Mouse (Mus musculus): Measurements from ENCODE around the gene Hspa12a. TPM values are rescaled to one million over a fixed set of nuclear protein-coding genes. Genes with fewer than 3 reads are reported as not detected.

Gene Hspa12a
- polyA plus RNA-seq, 1 experiment from 2014 or later: 5.1 TPM

GRCm38 (mm10) chr19:58861174-58861760 lies 82.2 kb downstream of the Hspa12a start:
- 20% methylated on average over 11 of the region's 12 CpGs for WGBS
- Histone ChIP-seq H3K36me3 (replicated peaks; ENCODE audit: control insufficient read depth, insufficient read depth, low read depth, low read length) (no peaks in the 10 kb centered on the region), H3K4me1 (ENCODE audit: control insufficient read depth, insufficient read depth, low read length) (peaks cover 5% of the 10 kb centered on the region; the same call in 1 of the 2 replicates), H3K27me3 (ENCODE audit: control insufficient read depth, insufficient read depth, low read length) (0 out of 2 replicates have a peak, but pooled peaks cover 4% of the 10 kb centered on the region), H3K4me3 (ENCODE audit: low read depth, low read length) (peak overlapping the region; percentile 51), H3K9ac (replicated peaks; ENCODE audit: low read length) (no peak overlapping the region), H3K27ac (replicated peaks; ENCODE audit: low read depth, low read length) (no peak overlapping the region), H3K9me3 (replicated peaks; ENCODE audit: control insufficient read depth, low read length) (no peaks in the 10 kb centered on the region), H3K4me2 (ENCODE audit: low read depth, low read length) (peak overlapping the region; percentile 84)
- ATAC-seq (replicated peaks; ENCODE audit: insufficient number of reproducible peaks, low FRiP score, low TSS enrichment, low read depth) (no peak), DNase-seq (ENCODE audit: low spot score) (no peak)

DNA sequence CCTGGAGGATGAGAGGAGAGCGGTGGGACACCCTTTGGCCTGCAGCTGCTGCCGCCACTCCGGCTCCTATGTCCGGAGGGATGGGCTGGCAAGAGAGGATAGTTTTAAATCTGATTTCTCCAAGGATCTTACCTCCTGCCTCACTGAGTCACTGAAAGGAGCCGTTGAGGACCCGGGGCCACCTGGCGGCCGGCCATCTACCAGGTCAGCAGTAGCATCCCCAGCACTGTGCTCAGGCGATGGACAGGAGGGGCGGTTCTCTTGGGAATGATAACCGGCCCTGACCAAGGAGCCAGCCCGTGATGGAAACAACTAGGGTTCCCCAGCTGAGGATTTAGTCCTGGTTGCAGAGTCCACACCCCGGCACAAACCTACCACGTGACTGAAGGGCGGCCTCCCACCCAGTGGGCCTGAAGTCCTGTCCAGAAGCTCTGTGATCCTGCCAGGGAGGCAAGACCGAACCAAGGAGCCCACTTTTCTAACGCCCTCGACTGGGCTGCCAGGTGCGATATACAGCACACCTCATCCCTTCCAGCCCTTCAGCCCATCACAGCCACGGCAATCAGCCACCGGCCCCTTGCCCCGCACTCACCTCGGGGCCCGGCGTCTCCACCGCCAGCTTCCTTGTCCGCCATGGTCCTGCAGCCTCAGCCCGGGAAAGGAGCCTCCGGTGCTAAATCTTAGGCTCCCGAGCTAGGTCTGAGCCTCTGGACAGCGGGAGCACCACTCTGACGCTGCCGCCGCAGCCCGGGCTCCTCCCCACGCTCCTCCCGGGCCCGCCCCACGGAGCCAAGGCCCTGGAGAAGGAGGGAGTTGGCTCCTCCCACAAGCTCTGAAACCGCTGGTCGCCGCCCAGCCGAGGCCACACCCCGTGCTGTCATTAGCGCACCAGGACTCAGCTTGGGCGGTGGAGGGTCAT lies 82.9 kb downstream of the Hspa12a start:
- Histone ChIP-seq H3K36me3 (replicated peaks; ENCODE audit: control insufficient read depth, insufficient read depth, low read depth, low read length) (no peaks in the 10 kb centered on the region), H3K9ac (replicated peaks; ENCODE audit: low read length) (peak overlapping the region; percentile 49), H3K27ac (replicated peaks; ENCODE audit: low read depth, low read length) (no peak overlapping the region), H3K27me3 (ENCODE audit: control insufficient read depth, insufficient read depth, low read length) (0 out of 2 replicates have a peak, but pooled peaks cover 4% of the 10 kb centered on the region), H3K4me3 (ENCODE audit: low read depth, low read length) (peak overlapping the region; percentile 51), H3K9me3 (replicated peaks; ENCODE audit: control insufficient read depth, low read length) (no peaks in the 10 kb centered on the region), H3K4me2 (ENCODE audit: low read depth, low read length) (peak overlapping the region; percentile 84), H3K4me1 (ENCODE audit: control insufficient read depth, insufficient read depth, low read length) (peaks cover 5% of the 10 kb centered on the region; the same call in 1 of the 2 replicates)
- DNase-seq (ENCODE audit: low spot score) (peak; percentile 89), ATAC-seq (replicated peaks; ENCODE audit: insufficient number of reproducible peaks, low FRiP score, low TSS enrichment, low read depth) (peak; percentile 91)
- under 1% methylated on average over 46 of the region's 46 CpGs for WGBS

- H3K27me3 ChIP-seq (ENCODE audit: control insufficient read depth, insufficient read depth, low read length): 0 out of 2 replicates have a peak, but pooled peaks cover 4% of the 10 kb centered on the region
- WGBS: 2% methylated on average over 14 of the region's 14 CpGs
- H3K27ac ChIP-seq (replicated peaks; ENCODE audit: low read depth, low read length): no peak overlapping the region
- H3K4me3 ChIP-seq (ENCODE audit: low read depth, low read length): peak overlapping the region; percentile 51
- no peak for DNase-seq (ENCODE audit: low spot score)
- peak overlapping the region; percentile 20 for H3K9ac ChIP-seq (replicated peaks; ENCODE audit: low read length)
- no peaks in the 10 kb centered on the region for H3K9me3 ChIP-seq (replicated peaks; ENCODE audit: control insufficient read depth, low read length)
- H3K36me3 ChIP-seq (replicated peaks; ENCODE audit: control insufficient read depth, insufficient read depth, low read depth, low read length): no peaks in the 10 kb centered on the region
- peak overlapping the region; percentile 84 for H3K4me2 ChIP-seq (ENCODE audit: low read depth, low read length)
- peaks cover 5% of the 10 kb centered on the region; the same call in 1 of the 2 replicates for H3K4me1 ChIP-seq (ENCODE audit: control insufficient read depth, insufficient read depth, low read length)
- ATAC-seq (replicated peaks; ENCODE audit: insufficient number of reproducible peaks, low FRiP score, low TSS enrichment, low read depth): peak; percentile 7; the same call in 1 of the 2 replicates
Observed at GRCm38 (mm10) chr19:58859831-58860254, 83.6 kb downstream of the Hspa12a start.

DNA sequence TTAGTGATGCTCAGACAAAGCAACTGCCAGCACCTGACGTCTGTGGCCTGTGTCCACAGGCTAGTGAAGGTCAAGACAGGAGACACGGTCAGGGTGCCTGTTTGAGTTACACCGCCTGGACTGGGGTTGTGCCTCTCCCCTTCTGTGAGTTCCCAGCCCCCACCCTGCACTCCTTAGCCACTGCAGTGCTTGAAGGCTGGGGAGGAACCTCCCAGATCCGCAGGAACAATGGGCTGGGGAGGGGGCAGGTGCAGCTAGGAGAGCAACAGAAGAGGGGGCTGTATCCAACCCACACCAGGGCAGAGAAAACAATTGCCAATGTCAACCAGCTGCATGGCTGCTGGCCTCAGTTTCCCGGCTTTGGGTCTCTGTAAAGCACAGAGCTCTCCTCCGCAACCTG lies 84.1 kb downstream of the Hspa12a start:
- ATAC-seq (replicated peaks; ENCODE audit: insufficient number of reproducible peaks, low FRiP score, low TSS enrichment, low read depth) (no peak), DNase-seq (ENCODE audit: low spot score) (peak; percentile 5)
- Histone ChIP-seq H3K4me2 (ENCODE audit: low read depth, low read length) (peak overlapping the region; percentile 84), H3K9me3 (replicated peaks; ENCODE audit: control insufficient read depth, low read length) (no peaks in the 10 kb centered on the region), H3K9ac (replicated peaks; ENCODE audit: low read length) (no peak overlapping the region; the same call in 1 of the 2 replicates), H3K4me3 (ENCODE audit: low read depth, low read length) (peak overlapping the region; percentile 51; the same call in 1 of the 2 replicates), H3K4me1 (ENCODE audit: control insufficient read depth, insufficient read depth, low read length) (peaks cover 5% of the 10 kb centered on the region; the same call in 1 of the 2 replicates), H3K27ac (replicated peaks; ENCODE audit: low read depth, low read length) (no peak overlapping the region), H3K36me3 (replicated peaks; ENCODE audit: control insufficient read depth, insufficient read depth, low read depth, low read length) (no peaks in the 10 kb centered on the region), H3K27me3 (ENCODE audit: control insufficient read depth, insufficient read depth, low read length) (0 out of 2 replicates have a peak, but pooled peaks cover 4% of the 10 kb centered on the region)
- WGBS: 7% methylated on average over 6 of the region's 6 CpGs

- Histone ChIP-seq H3K4me3 (ENCODE audit: low read depth, low read length) (no peak overlapping the region), H3K4me2 (ENCODE audit: low read depth, low read length) (no peak overlapping the region), H3K27me3 (ENCODE audit: control insufficient read depth, insufficient read depth, low read length) (0 out of 2 replicates have a peak, but pooled peaks cover 4% of the 10 kb centered on the region), H3K27ac (replicated peaks; ENCODE audit: low read depth, low read length) (no peak overlapping the region), H3K9me3 (replicated peaks; ENCODE audit: control insufficient read depth, low read length) (no peaks in the 10 kb centered on the region), H3K36me3 (replicated peaks; ENCODE audit: control insufficient read depth, insufficient read depth, low read depth, low read length) (no peaks in the 10 kb centered on the region), H3K4me1 (ENCODE audit: control insufficient read depth, insufficient read depth, low read length) (peaks cover 5% of the 10 kb centered on the region; the same call in 1 of the 2 replicates), H3K9ac (replicated peaks; ENCODE audit: low read length) (no peak overlapping the region)
- 84% methylated on average over 9 of the region's 9 CpGs for WGBS
- no peak for DNase-seq (ENCODE audit: low spot score)
- ATAC-seq (replicated peaks; ENCODE audit: insufficient number of reproducible peaks, low FRiP score, low TSS enrichment, low read depth): no peak
Observed at GRCm38 (mm10) chr19:58856129-58856855, 87.2 kb downstream of the Hspa12a start.

GRCm38 (mm10) chr19:58854899-58855298 lies 88.6 kb downstream of the Hspa12a start:
- peaks cover 5% of the 10 kb centered on the region; the same call in 1 of the 2 replicates for H3K4me1 ChIP-seq (ENCODE audit: control insufficient read depth, insufficient read depth, low read length)
- no peak overlapping the region for H3K4me2 ChIP-seq (ENCODE audit: low read depth, low read length)
- H3K36me3 ChIP-seq (replicated peaks; ENCODE audit: control insufficient read depth, insufficient read depth, low read depth, low read length): no peaks in the 10 kb centered on the region
- WGBS: 66% methylated on average over 3 of the region's 3 CpGs
- H3K27ac ChIP-seq (replicated peaks; ENCODE audit: low read depth, low read length): no peak overlapping the region
- no peak overlapping the region for H3K4me3 ChIP-seq (ENCODE audit: low read depth, low read length)
- H3K27me3 ChIP-seq (ENCODE audit: control insufficient read depth, insufficient read depth, low read length): 0 out of 2 replicates have a peak, but pooled peaks cover 4% of the 10 kb centered on the region
- DNase-seq (ENCODE audit: low spot score): no peak
- H3K9me3 ChIP-seq (replicated peaks; ENCODE audit: control insufficient read depth, low read length): no peaks in the 10 kb centered on the region
- no peak overlapping the region for H3K9ac ChIP-seq (replicated peaks; ENCODE audit: low read length)
- no peak for ATAC-seq (replicated peaks; ENCODE audit: insufficient number of reproducible peaks, low FRiP score, low TSS enrichment, low read depth)

DNA sequence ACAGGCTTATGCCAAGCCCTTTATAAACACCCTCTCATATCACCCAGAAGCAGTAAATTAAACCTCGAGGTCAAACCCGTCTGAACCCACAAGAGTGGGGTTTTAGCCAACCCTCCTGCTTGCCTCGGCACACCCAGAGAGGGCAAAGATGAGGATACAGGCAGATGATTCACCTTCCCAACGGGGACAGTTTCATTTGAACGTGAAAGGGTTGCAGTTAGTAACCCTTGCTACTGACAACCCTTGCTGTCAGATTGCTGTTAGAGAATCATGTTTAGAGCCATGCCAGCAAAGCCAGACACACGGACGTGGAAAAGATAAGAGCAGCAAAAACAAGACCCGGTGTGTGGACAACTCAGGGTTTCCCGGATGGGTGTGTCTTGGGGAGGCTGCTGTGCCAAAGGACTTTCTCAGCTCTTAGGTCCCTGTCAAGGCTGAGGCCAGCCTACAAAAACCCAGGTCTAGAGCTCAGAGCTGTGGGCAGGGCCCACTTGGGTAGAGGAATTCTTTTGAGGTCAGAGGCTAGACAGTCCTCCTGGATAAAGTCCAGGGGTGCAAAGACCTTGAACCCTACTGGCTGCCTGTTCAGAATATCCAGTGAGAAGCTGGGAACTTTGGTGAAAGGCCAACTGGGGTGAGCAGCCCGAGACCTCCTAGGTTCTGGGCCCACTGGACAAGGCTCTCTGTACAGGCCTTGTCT lies 90.3 kb downstream of the Hspa12a start:
- H3K4me1 ChIP-seq (ENCODE audit: control insufficient read depth, insufficient read depth, low read length): no peaks in the 10 kb centered on the region
- no peak overlapping the region for H3K9ac ChIP-seq (replicated peaks; ENCODE audit: low read length)
- H3K36me3 ChIP-seq (replicated peaks; ENCODE audit: control insufficient read depth, insufficient read depth, low read depth, low read length): no peaks in the 10 kb centered on the region
- H3K27ac ChIP-seq (replicated peaks; ENCODE audit: low read depth, low read length): no peak overlapping the region
- ATAC-seq (replicated peaks; ENCODE audit: insufficient number of reproducible peaks, low FRiP score, low TSS enrichment, low read depth) (no peak), DNase-seq (ENCODE audit: low spot score) (no peak)
- H3K27me3 ChIP-seq (ENCODE audit: control insufficient read depth, insufficient read depth, low read length): no peaks in the 10 kb centered on the region
- 79% methylated on average over 10 of the region's 10 CpGs for WGBS
- no peak overlapping the region for H3K4me3 ChIP-seq (ENCODE audit: low read depth, low read length)
- no peak overlapping the region for H3K4me2 ChIP-seq (ENCODE audit: low read depth, low read length)
- H3K9me3 ChIP-seq (replicated peaks; ENCODE audit: control insufficient read depth, low read length): no peaks in the 10 kb centered on the region
